Mouse (Mus musculus) limb, embryonic 11.5 days (tissue): ENCODE data around the gene Aggf1. TPM values are rescaled to one million over a fixed set of nuclear protein-coding genes. Genes with fewer than 3 reads are reported as not detected.

Experiments used
- ATAC-seq: fragments of 200-750 bp; cut with Nextera tagmentation; 2 replicates; pipeline ENCODE4 v1.8.0; 2017; ENCODE audit warnings: low read depth; ENCODE audit not compliant: insufficient number of reproducible peaks, low FRiP score, low TSS enrichment
- DNase-seq: peaks from one replicate; pipeline ENCODE4 v3.0.0-alpha.2; 2015; ENCODE audit warnings: low spot score
- H3K27ac ChIP-seq: fragments of 300-500 bp; sonication (generic); replicated peaks from 2 replicates; pipeline ENCODE4 v1.5.1; 2014; ENCODE audit warnings: low read depth, mild to moderate bottlenecking, low read length
- H3K27me3 ChIP-seq: fragments of 300-500 bp; sonication (generic); 2 replicates; pipeline ENCODE4 v1.6.1; 2014; ENCODE audit warnings: mild to moderate bottlenecking, low read length, mixed read lengths; ENCODE audit not compliant: control insufficient read depth, insufficient read depth
- H3K36me3 ChIP-seq: fragments of 300-500 bp; sonication (generic); 2 replicates; pipeline ENCODE4 v1.6.1; 2014; ENCODE audit warnings: mild to moderate bottlenecking, low read length, moderate library complexity, mixed read lengths; ENCODE audit not compliant: control insufficient read depth, insufficient read depth
- H3K4me1 ChIP-seq: fragments of 300-500 bp; sonication (generic); 2 replicates; pipeline ENCODE4 v1.6.1; 2014; ENCODE audit warnings: low read length, mixed read lengths; ENCODE audit not compliant: control insufficient read depth, insufficient read depth
- H3K4me2 ChIP-seq: fragments of 300-500 bp; sonication (generic); 2 replicates; pipeline ENCODE4 v1.6.1; 2014; ENCODE audit warnings: low read depth, mild to moderate bottlenecking, moderate library complexity; ENCODE audit not compliant: severe bottlenecking
- H3K4me3 ChIP-seq: fragments of 300-500 bp; sonication (generic); 2 replicates; pipeline ENCODE4 v1.5.1; 2014; ENCODE audit warnings: low read depth, low read length
- H3K9ac ChIP-seq: fragments of 300-500 bp; sonication (generic); 2 replicates; pipeline ENCODE4 v1.6.1; 2014; ENCODE audit warnings: mild to moderate bottlenecking, low read length
- H3K9me3 ChIP-seq: fragments of 300-500 bp; sonication (generic); 2 replicates; pipeline ENCODE4 v1.6.1; 2016; ENCODE audit warnings: low read length; ENCODE audit not compliant: control insufficient read depth
- WGBS: fragments of 180-500 bp; shearing (Covaris S2); extraction: QIAGEN DNeasy Blood & Tissue Kit; methylation state at CpG from one replicate; pipeline ENCODE4 v1.1.7; 2014; 5-methylcytosine and 5-hydroxymethylcytosine counted together
- polyA plus RNA-seq: library from polyadenylated mRNA; unstranded; fragments of >200 nt; fragmentation: Nextera tagmentation; extraction: Ambion mirVana; gene quantifications from 2 replicates; pipeline ENCODE4 v1.2.1, GENCODE M21; 2014

The Aggf1 gene
- polyA plus RNA-seq, 1 experiment from 2014 or later: 45.5 TPM

GRCm38 (mm10) chr13:95326611-95327344 is 48.4 kb downstream of the Aggf1 start:
- H3K4me1 ChIP-seq: peaks cover 9% of the 10 kb centered on the region
- peak overlapping the region; percentile 68 for H3K4me3 ChIP-seq
- no peaks in the 10 kb centered on the region for H3K36me3 ChIP-seq
- H3K27ac ChIP-seq: peak overlapping the region; percentile 99
- peak overlapping the region; percentile 72 for H3K4me2 ChIP-seq
- peak overlapping the region; percentile 64 for H3K9ac ChIP-seq
- H3K9me3 ChIP-seq: no peaks in the 10 kb centered on the region
- WGBS: 3% methylated on average over 21 of the region's 21 CpGs
- H3K27me3 ChIP-seq: no peaks in the 10 kb centered on the region
- peak; percentile 70 for DNase-seq
- no peak for ATAC-seq

DNA sequence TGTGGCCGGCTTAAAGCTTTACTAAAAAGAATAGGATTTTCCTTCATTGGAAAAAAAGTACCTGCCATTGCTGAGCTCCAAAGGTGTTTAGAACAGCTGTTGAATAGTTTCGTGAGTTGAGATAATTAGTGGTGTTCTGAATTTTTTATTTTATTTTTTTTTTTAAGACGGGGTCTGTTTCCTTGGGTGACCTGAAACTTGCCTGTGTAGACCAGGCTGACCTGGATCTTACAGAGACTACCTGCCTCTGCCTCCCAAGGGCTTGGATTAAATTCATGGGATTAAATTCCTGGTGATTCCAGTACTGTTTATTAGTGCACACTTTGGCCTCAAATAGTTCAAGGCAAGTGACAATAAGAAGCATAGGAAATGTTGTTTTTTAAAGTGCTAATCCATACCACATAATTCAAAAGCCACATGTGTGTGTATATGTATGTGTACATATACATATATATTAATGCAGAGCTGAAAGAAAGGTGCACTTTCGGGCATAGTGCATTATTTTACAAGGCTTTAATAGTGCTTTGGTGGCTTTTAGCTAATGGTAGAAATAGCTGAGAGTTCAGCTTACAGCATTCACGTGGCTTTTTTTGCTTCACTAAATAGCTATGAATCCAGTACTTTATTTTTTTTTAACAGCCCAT is 49.1 kb downstream of the Aggf1 start:
- no peaks in the 10 kb centered on the region for H3K36me3 ChIP-seq
- H3K27ac ChIP-seq: peak overlapping the region; percentile 99
- WGBS: 8% methylated on average over 5 of the region's 5 CpGs
- H3K4me2 ChIP-seq: peak overlapping the region; percentile 72
- H3K4me1 ChIP-seq: peaks cover 9% of the 10 kb centered on the region
- peak overlapping the region; percentile 68 for H3K4me3 ChIP-seq
- H3K9ac ChIP-seq: peak overlapping the region; percentile 92
- H3K27me3 ChIP-seq: no peaks in the 10 kb centered on the region
- DNase-seq (no peak), ATAC-seq (no peak)
- H3K9me3 ChIP-seq: no peaks in the 10 kb centered on the region

DNA sequence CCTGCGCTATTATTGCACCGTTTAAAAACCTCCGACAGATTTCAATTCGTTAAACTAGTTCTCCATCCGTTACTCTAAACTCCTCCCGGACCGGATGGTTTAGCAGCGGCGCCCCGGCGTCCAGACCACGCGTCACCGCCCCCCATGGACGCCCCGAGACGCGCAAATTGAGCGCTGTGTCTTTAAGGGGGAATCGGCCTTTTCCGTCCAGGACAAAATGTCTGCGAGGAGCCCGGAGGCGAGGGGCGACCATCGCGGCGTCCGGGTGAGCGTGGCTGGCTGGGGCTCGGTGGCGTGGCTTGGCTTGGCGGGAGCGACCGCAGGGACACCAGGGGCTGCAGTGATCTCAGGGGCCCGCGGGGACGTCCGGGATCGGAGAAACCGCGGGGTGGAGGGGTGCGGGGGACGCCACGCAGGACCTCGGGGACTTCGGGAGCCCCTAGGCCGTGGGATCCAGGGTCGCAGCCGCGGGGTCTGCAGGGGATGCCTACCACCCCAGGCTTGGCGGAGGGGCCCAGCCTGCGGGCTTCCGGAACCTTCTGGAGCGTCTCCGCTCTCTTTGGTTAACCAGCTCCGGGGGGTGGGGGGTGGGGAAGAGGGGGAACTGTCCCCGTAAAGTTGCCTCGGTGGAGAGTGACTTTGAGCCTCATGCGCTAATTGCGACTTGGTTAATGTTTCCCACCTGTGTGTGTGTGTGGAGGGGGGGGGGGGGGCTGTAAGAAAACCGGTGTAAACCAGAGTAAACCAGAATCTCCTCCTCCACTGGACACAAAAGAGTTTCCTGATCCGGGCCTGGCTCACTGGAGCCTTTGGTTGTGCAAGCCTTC is 49.9 kb downstream of the Aggf1 start:
- ATAC-seq: peak; percentile 72
- no peaks in the 10 kb centered on the region for H3K9me3 ChIP-seq
- H3K27me3 ChIP-seq: no peaks in the 10 kb centered on the region
- H3K4me1 ChIP-seq: peaks cover 9% of the 10 kb centered on the region
- H3K4me3 ChIP-seq: peak overlapping the region; percentile 68
- H3K27ac ChIP-seq: peak overlapping the region; percentile 99
- peak overlapping the region; percentile 92 for H3K9ac ChIP-seq
- no peaks in the 10 kb centered on the region for H3K36me3 ChIP-seq
- H3K4me2 ChIP-seq: peak overlapping the region; percentile 72
- under 1% methylated on average over 62 of the region's 63 CpGs for WGBS
- peak; percentile 87 for DNase-seq

GRCm38 (mm10) chr13:95324626-95325079 is 50.5 kb downstream of the Aggf1 start:
- under 1% methylated on average over 22 of the region's 22 CpGs for WGBS
- Histone ChIP-seq H3K9ac (peak overlapping the region; percentile 92), H3K27me3 (no peaks in the 10 kb centered on the region), H3K27ac (peak overlapping the region; percentile 99), H3K9me3 (no peaks in the 10 kb centered on the region), H3K4me2 (peak overlapping the region; percentile 72), H3K4me3 (peak overlapping the region; percentile 68), H3K4me1 (peaks cover 9% of the 10 kb centered on the region), H3K36me3 (no peaks in the 10 kb centered on the region)
- ATAC-seq (0 out of 2 replicates have a peak, but pooled peaks have one; percentile 1), DNase-seq (no peak)

DNA sequence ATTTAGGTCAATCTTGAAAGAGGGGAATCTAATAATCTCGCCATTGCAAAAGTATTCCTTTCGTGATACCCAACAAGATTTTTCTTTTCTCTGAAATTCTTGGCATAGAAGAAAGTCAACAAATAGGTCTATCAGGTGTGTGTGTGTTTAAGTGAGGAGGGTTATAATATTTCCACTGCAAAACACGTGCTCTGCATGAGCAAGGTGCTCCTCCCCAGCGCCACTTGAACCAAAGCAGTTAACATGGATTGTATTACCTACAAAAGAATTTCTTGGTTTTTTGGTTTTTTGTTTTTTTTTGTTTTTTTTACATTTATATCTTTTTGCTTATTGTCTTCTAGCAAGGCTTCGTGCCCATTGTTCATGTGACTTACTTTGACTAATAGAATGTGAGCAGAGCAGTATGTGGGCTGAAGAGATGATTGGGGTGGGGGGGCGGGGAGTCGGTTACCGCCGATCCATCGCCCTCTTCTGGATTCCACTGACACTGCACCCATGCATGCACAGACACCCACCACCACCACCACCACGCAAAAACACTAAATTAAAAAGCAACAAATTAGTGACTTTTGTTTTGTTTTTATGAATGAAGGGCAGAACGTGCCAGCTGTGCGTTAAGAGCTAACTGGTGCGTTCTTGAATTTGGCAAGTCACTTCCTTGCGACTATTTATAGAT is 51.1 kb downstream of the Aggf1 start:
- Histone ChIP-seq H3K27ac (peak overlapping the region; percentile 99), H3K9me3 (no peaks in the 10 kb centered on the region), H3K4me1 (peaks cover 9% of the 10 kb centered on the region), H3K27me3 (no peaks in the 10 kb centered on the region), H3K4me2 (peak overlapping the region; percentile 72), H3K4me3 (peak overlapping the region; percentile 68), H3K36me3 (no peaks in the 10 kb centered on the region), H3K9ac (peak overlapping the region; percentile 92)
- DNase-seq (peak; percentile 80), ATAC-seq (no peak)
- 26% methylated on average over 15 of the region's 15 CpGs for WGBS

GRCm38 (mm10) chr13:95323400-95323799 is 51.8 kb downstream of the Aggf1 start, which contains the start of gene Zbed3:
Gene Zbed3, plus strand, starts transcription at chr13:95323612.
- Histone ChIP-seq H3K36me3 (no peaks in the 10 kb centered on the region), H3K4me2 (peak within 1 kb of the TSS; percentile 72), H3K27ac (peak within 1 kb of the TSS; percentile 99), H3K9me3 (no peaks in the 10 kb centered on the region), H3K4me3 (peak within 1 kb of the TSS; percentile 68), H3K27me3 (no peaks in the 10 kb centered on the region), H3K9ac (peak within 1 kb of the TSS; percentile 92), H3K4me1 (peaks cover 9% of the 10 kb centered on the region)
- no peak for DNase-seq
- WGBS: 91% methylated on average over 6 of the region's 6 CpGs
- ATAC-seq: no peak

DNA sequence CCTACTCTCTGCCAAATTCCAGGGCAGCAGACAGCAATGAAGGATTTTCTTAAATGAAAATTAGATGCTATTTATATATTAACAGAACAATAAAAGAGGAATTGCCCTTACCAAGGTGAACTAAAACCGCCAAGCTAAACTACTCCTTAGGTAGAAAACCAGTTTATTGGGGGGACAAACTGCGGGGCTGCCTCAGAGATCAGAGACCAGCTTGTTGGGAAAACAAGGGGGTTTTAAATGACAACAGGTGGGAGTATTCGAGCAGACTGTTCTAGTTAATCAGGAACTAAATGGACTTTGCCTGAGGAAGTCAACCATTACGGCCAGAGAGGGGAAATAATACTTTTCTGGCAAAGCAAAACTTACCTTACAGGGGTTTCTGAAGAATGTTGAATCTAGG is 54.7 kb downstream of the Aggf1 start:
- Histone ChIP-seq H3K4me1 (no peaks in the 10 kb centered on the region), H3K4me3 (no peak overlapping the region)
- WGBS: 14% methylated on average over 4 of the region's 4 CpGs

GRCm38 (mm10) chr13:95319153-95319552 is 56.0 kb downstream of the Aggf1 start:
- Histone ChIP-seq H3K27me3 (no peaks in the 10 kb centered on the region), H3K4me1 (no peaks in the 10 kb centered on the region), H3K9ac (no peak overlapping the region), H3K9me3 (no peaks in the 10 kb centered on the region), H3K27ac (no peak overlapping the region), H3K4me3 (no peak overlapping the region), H3K4me2 (no peak overlapping the region), H3K36me3 (no peaks in the 10 kb centered on the region)
- DNase-seq (no peak), ATAC-seq (no peak)
- whole genome bisulfite sequencing: 71% methylated on average over 6 of the region's 6 CpGs

More for the DNA sequence above, 54.7 kb downstream of the Aggf1 start:
- DNase-seq: no peak
- H3K9me3 ChIP-seq: no peaks in the 10 kb centered on the region
- H3K9ac ChIP-seq: no peak overlapping the region
- no peak for ATAC-seq
- H3K4me2 ChIP-seq: no peak overlapping the region
- H3K27ac ChIP-seq: no peak overlapping the region
- no peaks in the 10 kb centered on the region for H3K27me3 ChIP-seq
- H3K36me3 ChIP-seq: no peaks in the 10 kb centered on the region
